Mouse (Mus musculus): Measurements from ENCODE around the gene Ankrd45.
"Not testable (repeated sequence)": the region's sequence is repeated elsewhere in the genome, so short reads cannot be mapped to it uniquely, and the experiment has no call there.

The Ankrd45 gene

GRCm38 (mm10) chr1:161183677-161184076, 41.2 kb downstream of the Ankrd45 start:
- intact Hi-C loops (cut with DNase I): no loop called here

DNA sequence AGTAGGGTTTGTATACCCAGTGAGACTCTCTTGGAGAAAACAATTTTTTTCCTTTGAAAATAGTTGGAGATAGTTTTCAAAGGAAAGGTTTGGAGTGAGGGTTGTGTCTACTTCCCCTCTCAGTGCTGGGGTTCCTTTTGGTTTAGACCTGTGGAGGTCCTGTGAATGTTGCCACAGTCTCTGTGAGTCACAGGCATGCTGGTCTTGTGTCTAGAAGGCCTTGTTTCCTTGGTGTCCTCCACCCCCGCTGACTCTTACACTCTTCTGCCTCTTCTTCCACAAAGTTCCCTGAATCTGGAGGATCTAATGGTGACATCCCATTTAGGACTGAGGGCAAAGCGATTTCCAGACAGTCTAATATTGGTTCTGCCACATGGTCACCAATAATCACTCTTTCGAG, 42.9 kb downstream of the Ankrd45 start:
- intact Hi-C loops (cut with DNase I): no loop called here

- intact Hi-C loops (cut with DNase I): no loop called here
Observed at GRCm38 (mm10) chr1:161190253-161190910, 47.9 kb downstream of the Ankrd45 start.

DNA sequence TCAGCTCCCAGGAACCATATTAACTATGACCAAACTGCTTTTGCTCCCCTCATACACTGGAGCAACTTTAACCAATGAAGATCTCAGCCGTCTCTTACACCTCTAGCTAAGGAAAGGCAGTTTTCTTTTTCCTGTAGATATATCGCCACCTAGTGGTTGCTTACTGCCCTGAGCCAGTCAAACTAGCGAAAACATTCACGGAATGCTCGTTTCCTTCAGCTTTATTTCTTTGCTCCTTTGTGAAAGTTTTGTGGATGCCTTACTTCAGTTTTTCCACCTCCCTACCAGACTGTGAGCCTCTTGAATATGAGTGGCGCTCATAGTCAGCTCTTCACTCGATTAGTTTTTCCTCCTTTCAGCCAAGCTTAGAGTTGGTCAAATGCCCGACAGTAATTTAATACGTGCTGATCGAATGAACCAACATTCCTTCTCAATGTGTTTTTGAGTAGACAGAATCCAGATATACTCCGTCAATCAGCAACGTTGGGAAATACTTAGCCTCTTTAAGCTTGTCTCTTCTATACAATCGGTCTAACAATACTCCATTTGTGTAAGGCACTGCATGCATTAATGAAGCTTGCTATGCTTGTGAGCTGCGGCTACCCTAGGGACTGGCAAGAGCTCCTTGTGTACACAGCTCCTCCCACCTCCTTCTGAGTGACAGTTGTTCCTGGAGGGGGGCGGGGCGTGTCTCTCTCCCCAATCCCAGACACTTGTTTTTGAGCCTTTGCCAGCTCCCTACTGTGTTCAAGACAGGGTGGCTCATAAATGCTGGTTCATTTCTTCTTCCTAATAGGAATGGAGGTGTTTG, 53.3 kb downstream of the Ankrd45 start:
- intact Hi-C loops (cut with DNase I): no loop called here

DNA sequence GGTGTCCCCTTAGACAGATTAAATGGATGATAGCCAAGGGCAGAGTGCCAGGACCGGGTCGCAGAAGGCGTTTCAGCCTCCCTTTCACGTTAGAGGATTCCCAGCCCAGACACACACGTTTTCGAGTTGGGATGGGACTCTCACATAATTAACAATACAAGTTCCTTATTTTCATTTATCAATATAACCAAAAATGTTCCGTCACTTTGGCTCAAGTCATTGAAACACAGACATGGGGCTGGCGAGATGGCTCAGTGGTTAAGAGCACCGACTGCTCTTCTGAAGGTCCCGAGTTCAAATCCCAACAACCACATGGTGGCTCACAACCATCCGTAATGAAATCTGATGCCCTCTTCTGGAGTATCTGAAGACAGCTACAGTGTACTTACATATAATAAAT, 53.9 kb downstream of the Ankrd45 start:
- intact Hi-C loops (cut with DNase I): not testable (repeated sequence)

- intact Hi-C loops (cut with DNase I): no loop called here
Observed at GRCm38 (mm10) chr1:161199856-161200255, 57.4 kb downstream of the Ankrd45 start.

- intact Hi-C loops (cut with DNase I): loop anchor here (1.0 kb wide), 1 partner anchor 72 kb away; no protein-coding TSS in a partner anchor
Observed at GRCm38 (mm10) chr1:161214465-161214864, 72.0 kb downstream of the Ankrd45 start.

- intact Hi-C loops (cut with DNase I): loop anchor here (10.0 kb wide), 1 partner anchor 465 kb away; no protein-coding TSS in a partner anchor
Observed at GRCm38 (mm10) chr1:161219816-161220215, 77.3 kb downstream of the Ankrd45 start.
